Mouse (Mus musculus): ENCODE measurements around the gene Nagk. TPM values are rescaled to one million over a fixed set of nuclear protein-coding genes. Genes with fewer than 3 reads are reported as not detected.

The Nagk gene
- polyA plus RNA-seq, 1 experiment from 2014 or later: 116 TPM

GRCm38 (mm10) chr6:83796686-83797085 lies 1.9 kb downstream of the Nagk start:
- H3K27me3 ChIP-seq (replicated peaks; ENCODE audit: control insufficient read depth, insufficient read depth, low read length): no peaks in the 10 kb centered on the region
- H3K4me1 ChIP-seq (replicated peaks; ENCODE audit: control insufficient read depth, insufficient read depth, low read length): no peaks in the 10 kb centered on the region
- no peak overlapping the region for H3K4me3 ChIP-seq (ENCODE audit: low read depth, low read length)
- H3K9me3 ChIP-seq (ENCODE audit: control insufficient read depth): no peaks in the 10 kb centered on the region
- H3K27ac ChIP-seq (ENCODE audit: low read depth, low read length): no peak overlapping the region
- no peak overlapping the region for H3K9ac ChIP-seq (ENCODE audit: low read depth, low read length)
- 17% methylated on average over 3 of the region's 3 CpGs for WGBS
- H3K36me3 ChIP-seq (ENCODE audit: control insufficient read depth, insufficient read depth): peaks cover 42% of the 10 kb centered on the region
- peak overlapping the region; percentile 70; the same call in 1 of the 2 replicates for H3K4me2 ChIP-seq (replicated peaks; ENCODE audit: low read depth)
- no peak for ATAC-seq
- TF ChIP-seq CTCF (IDR thresholded peaks at IDR 0.05; ENCODE audit: low read depth): peak; percentile 52

GRCm38 (mm10) chr6:83802033-83802432 lies 7.3 kb downstream of the Nagk start:
- no peaks in the 10 kb centered on the region for H3K4me1 ChIP-seq (replicated peaks; ENCODE audit: control insufficient read depth, insufficient read depth, low read length)
- H3K27me3 ChIP-seq (replicated peaks; ENCODE audit: control insufficient read depth, insufficient read depth, low read length): no peaks in the 10 kb centered on the region
- H3K4me3 ChIP-seq (ENCODE audit: low read depth, low read length): no peak overlapping the region
- 92% methylated on average over 5 of the region's 5 CpGs for WGBS
- H3K4me2 ChIP-seq (replicated peaks; ENCODE audit: low read depth): no peak overlapping the region
- no peak for TF ChIP-seq CTCF (IDR thresholded peaks at IDR 0.05; ENCODE audit: low read depth)
- no peaks in the 10 kb centered on the region for H3K9me3 ChIP-seq (ENCODE audit: control insufficient read depth)
- H3K9ac ChIP-seq (ENCODE audit: low read depth, low read length): no peak overlapping the region
- no peak overlapping the region for H3K27ac ChIP-seq (ENCODE audit: low read depth, low read length)
- ATAC-seq: no peak
- H3K36me3 ChIP-seq (ENCODE audit: control insufficient read depth, insufficient read depth): peaks cover 67% of the 10 kb centered on the region

- TF ChIP-seq CTCF (IDR thresholded peaks at IDR 0.05; ENCODE audit: low read depth): no peak
These were observed 8.1 kb downstream of the Nagk start for GRCm38 (mm10) chr6:83802846-83803245.

GRCm38 (mm10) chr6:83815801-83816200 lies 21.0 kb downstream of the Nagk start:
- H3K27me3 ChIP-seq (replicated peaks; ENCODE audit: control insufficient read depth, insufficient read depth, low read length): no peaks in the 10 kb centered on the region
- no peak for TF ChIP-seq CTCF (IDR thresholded peaks at IDR 0.05; ENCODE audit: low read depth)
- H3K36me3 ChIP-seq (ENCODE audit: control insufficient read depth, insufficient read depth): peaks cover 14% of the 10 kb centered on the region
- no peaks in the 10 kb centered on the region for H3K4me1 ChIP-seq (replicated peaks; ENCODE audit: control insufficient read depth, insufficient read depth, low read length)
- no peak overlapping the region for H3K27ac ChIP-seq (ENCODE audit: low read depth, low read length)
- ATAC-seq: no peak
- H3K4me3 ChIP-seq (ENCODE audit: low read depth, low read length): no peak overlapping the region
- H3K9ac ChIP-seq (ENCODE audit: low read depth, low read length): no peak overlapping the region
- H3K4me2 ChIP-seq (replicated peaks; ENCODE audit: low read depth): no peak overlapping the region
- WGBS: 95% methylated on average over 3 of the region's 3 CpGs
- no peaks in the 10 kb centered on the region for H3K9me3 ChIP-seq (ENCODE audit: control insufficient read depth)

More at GRCm38 (mm10) chr6:83802846-83803245, 8.1 kb downstream of the Nagk start:
- H3K27me3 ChIP-seq (replicated peaks; ENCODE audit: control insufficient read depth, insufficient read depth, low read length): no peaks in the 10 kb centered on the region
- no peak overlapping the region for H3K27ac ChIP-seq (ENCODE audit: low read depth, low read length)
- WGBS: 88% methylated on average over 3 of the region's 3 CpGs
- H3K4me2 ChIP-seq (replicated peaks; ENCODE audit: low read depth): no peak overlapping the region
- H3K9ac ChIP-seq (ENCODE audit: low read depth, low read length): no peak overlapping the region
- H3K4me1 ChIP-seq (replicated peaks; ENCODE audit: control insufficient read depth, insufficient read depth, low read length): no peaks in the 10 kb centered on the region
- no peak for ATAC-seq
- no peak overlapping the region for H3K4me3 ChIP-seq (ENCODE audit: low read depth, low read length)
- H3K9me3 ChIP-seq (ENCODE audit: control insufficient read depth): no peaks in the 10 kb centered on the region
- peaks cover 66% of the 10 kb centered on the region for H3K36me3 ChIP-seq (ENCODE audit: control insufficient read depth, insufficient read depth)

GRCm38 (mm10) chr6:83818996-83819395 lies 24.2 kb downstream of the Nagk start:
- Histone ChIP-seq H3K36me3 (ENCODE audit: control insufficient read depth, insufficient read depth) (peaks cover 3% of the 10 kb centered on the region), H3K4me2 (replicated peaks; ENCODE audit: low read depth) (no peak overlapping the region), H3K27me3 (replicated peaks; ENCODE audit: control insufficient read depth, insufficient read depth, low read length) (no peaks in the 10 kb centered on the region), H3K27ac (ENCODE audit: low read depth, low read length) (peak overlapping the region; percentile 9; the same call in 1 of the 2 replicates), H3K4me3 (ENCODE audit: low read depth, low read length) (no peak overlapping the region), H3K9ac (ENCODE audit: low read depth, low read length) (no peak overlapping the region), H3K9me3 (ENCODE audit: control insufficient read depth) (no peaks in the 10 kb centered on the region), H3K4me1 (replicated peaks; ENCODE audit: control insufficient read depth, insufficient read depth, low read length) (no peaks in the 10 kb centered on the region)
- ATAC-seq: no peak
- WGBS: 37% methylated on average over 1 of the region's 1 CpGs
- TF ChIP-seq CTCF (IDR thresholded peaks at IDR 0.05; ENCODE audit: low read depth): no peak

GRCm38 (mm10) chr6:83820727-83821515 lies 26.1 kb downstream of the Nagk start:
- Histone ChIP-seq H3K4me1 (replicated peaks; ENCODE audit: control insufficient read depth, insufficient read depth, low read length) (no peaks in the 10 kb centered on the region), H3K4me2 (replicated peaks; ENCODE audit: low read depth) (no peak overlapping the region), H3K9ac (ENCODE audit: low read depth, low read length) (no peak overlapping the region), H3K4me3 (ENCODE audit: low read depth, low read length) (no peak overlapping the region), H3K27ac (ENCODE audit: low read depth, low read length) (no peak overlapping the region), H3K9me3 (ENCODE audit: control insufficient read depth) (no peaks in the 10 kb centered on the region), H3K27me3 (replicated peaks; ENCODE audit: control insufficient read depth, insufficient read depth, low read length) (no peaks in the 10 kb centered on the region), H3K36me3 (ENCODE audit: control insufficient read depth, insufficient read depth) (no peaks in the 10 kb centered on the region; the same call in 1 of the 2 replicates)
- no peak for TF ChIP-seq CTCF (IDR thresholded peaks at IDR 0.05; ENCODE audit: low read depth)
- WGBS: 95% methylated on average over 2 of the region's 2 CpGs
- no peak for ATAC-seq

Measured in intestine, postnatal 0 days (tissue).